Mouse (Mus musculus): ENCODE results near the gene Gphn. TPM values are rescaled to one million over a fixed set of nuclear protein-coding genes. Genes with fewer than 3 reads are reported as not detected.

The Gphn gene
- 10.3 TPM for polyA plus RNA-seq (2012; fragmentation: generic; extraction: Trizol)

DNA sequence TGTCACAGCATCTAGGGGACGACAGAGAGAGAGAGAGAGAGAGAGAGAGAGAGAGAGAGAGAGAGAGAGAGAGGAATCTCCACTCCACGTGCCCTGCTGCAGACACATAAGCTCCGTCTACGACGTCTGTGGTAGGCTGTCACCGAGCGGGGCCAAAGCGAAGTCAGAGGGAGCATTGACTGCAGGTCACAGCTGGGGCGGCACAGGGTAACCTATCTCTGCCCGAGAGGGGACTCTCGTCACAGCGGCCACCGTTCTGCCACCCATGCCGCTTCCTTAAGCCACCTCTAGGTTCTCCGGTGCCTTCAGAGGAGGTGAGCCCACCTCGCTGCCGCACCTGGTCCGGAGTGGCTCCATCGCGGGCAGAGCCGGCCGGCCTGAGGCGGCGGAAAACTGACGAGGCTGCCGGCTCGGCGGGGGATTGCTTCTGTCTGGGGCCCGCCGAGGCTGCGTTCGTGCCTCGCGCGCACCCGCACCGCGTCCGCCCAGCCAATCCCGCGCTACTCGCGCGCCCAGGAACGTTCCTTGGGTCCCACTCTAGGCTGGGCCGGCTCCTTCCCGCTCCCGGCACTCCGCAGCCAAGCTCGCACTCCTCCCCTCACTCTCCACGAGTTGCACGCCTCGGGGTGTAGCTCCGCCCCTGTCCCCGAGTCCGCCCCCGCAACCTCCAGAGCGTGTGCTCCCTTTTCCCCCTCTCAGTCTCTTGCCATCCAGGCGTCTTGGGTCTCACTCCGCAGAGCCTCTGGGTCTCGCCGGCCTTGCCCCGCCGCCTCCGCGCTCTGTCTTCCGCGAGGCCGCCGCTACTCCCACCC is at the start of gene Gphn:
Gphn (plus strand) TSS at position 673 of the 812 bp plus-strand sequence.
- TF ChIP-seq TCF3 (IDR thresholded peaks at IDR 0.05; ENCODE audit: insufficient read length, low read depth), result no peak
- TF ChIP-seq E2F4 (IDR thresholded peaks at IDR 0.05; ENCODE audit: insufficient read depth), result no peak
- peak in 2 of 3 experiments; percentile 2 to 17 for TF ChIP-seq MYOG (IDR thresholded peaks at IDR 0.05; ENCODE audit: control insufficient read depth in 1 of 3, insufficient read depth in 1 of 3, insufficient read length in 2 of 3, low read depth in 2 of 3)
- TF ChIP-seq TCF12 (IDR thresholded peaks at IDR 0.05; ENCODE audit: insufficient read depth, poor library complexity, severe bottlenecking), result no peak
- no peak for TF ChIP-seq SRF (IDR thresholded peaks at IDR 0.05; ENCODE audit: control insufficient read depth, insufficient read length, low read depth)
- peak; percentile 74 for TF ChIP-seq POLR2A (IDR thresholded peaks at IDR 0.05; ENCODE audit: insufficient read length, low read depth)
- TF ChIP-seq CEBPB (IDR thresholded peaks at IDR 0.05; ENCODE audit: insufficient read depth, poor library complexity, severe bottlenecking), result no peak
- TF ChIP-seq USF1 (IDR thresholded peaks at IDR 0.05; ENCODE audit: low read depth), result peak; percentile 6
- TF ChIP-seq MYOD1 (IDR thresholded peaks at IDR 0.05; ENCODE audit: control insufficient read depth in 1 of 3, insufficient read length in 2 of 3, low read depth in 2 of 3), result peak; percentile 17 to 56 (median 54)
- TF ChIP-seq REST (IDR thresholded peaks at IDR 0.05; ENCODE audit: insufficient read depth, insufficient read length), result no peak
- peak; percentile 79 for TF ChIP-seq POLR2AphosphoS2 (IDR thresholded peaks at IDR 0.05; ENCODE audit: insufficient read length, low read depth)
- TF ChIP-seq MAX (IDR thresholded peaks at IDR 0.05; ENCODE audit: low read depth), result peak; percentile 89
- H3K4me2 ChIP-seq (ENCODE audit: low read depth), result peak within 1 kb of the TSS; percentile 95
- peak within 1 kb of the TSS; percentile 75 for H3K4me3 ChIP-seq
- H3K27me3 ChIP-seq (ENCODE audit: control insufficient read depth, insufficient read depth, insufficient read length), result no peaks in the 10 kb centered on the region
- H3K36me3 ChIP-seq (ENCODE audit: control insufficient read depth, insufficient read depth), result no peaks in the 10 kb centered on the region
- peaks cover 5% of the 10 kb centered on the region for H3K79me2 ChIP-seq (ENCODE audit: control insufficient read depth, insufficient read depth)
- peak within 1 kb of the TSS; percentile 90 for H3ac ChIP-seq (ENCODE audit: control insufficient read depth, insufficient read length)

GRCm38 (mm10) chr12:78181452-78181851 is 44.7 kb upstream of the Gphn start:
- H3K79me2 ChIP-seq (ENCODE audit: control insufficient read depth, insufficient read depth), result no peaks in the 10 kb centered on the region
- TF ChIP-seq MAX (IDR thresholded peaks at IDR 0.05; ENCODE audit: low read depth) (no peak), TCF3 (IDR thresholded peaks at IDR 0.05; ENCODE audit: insufficient read length, low read depth) (no peak), POLR2AphosphoS2 (IDR thresholded peaks at IDR 0.05; ENCODE audit: insufficient read length, low read depth) (no peak)
- H3K27me3 ChIP-seq (ENCODE audit: control insufficient read depth, insufficient read depth, insufficient read length), result no peaks in the 10 kb centered on the region
- H3ac ChIP-seq (ENCODE audit: control insufficient read depth, insufficient read length), result no peak overlapping the region
- H3K4me3 ChIP-seq, result no peak overlapping the region
- H3K4me2 ChIP-seq (ENCODE audit: low read depth), result no peak overlapping the region
- no peaks in the 10 kb centered on the region for H3K36me3 ChIP-seq (ENCODE audit: control insufficient read depth, insufficient read depth)

- H3K36me3 ChIP-seq (ENCODE audit: control insufficient read depth, insufficient read depth), result no peaks in the 10 kb centered on the region
- TF ChIP-seq CEBPB (IDR thresholded peaks at IDR 0.05; ENCODE audit: insufficient read depth, poor library complexity, severe bottlenecking) (no peak), USF1 (IDR thresholded peaks at IDR 0.05; ENCODE audit: low read depth) (no peak), TCF3 (IDR thresholded peaks at IDR 0.05; ENCODE audit: insufficient read length, low read depth) (no peak), MYOD1 (IDR thresholded peaks at IDR 0.05; ENCODE audit: control insufficient read depth in 1 of 3, insufficient read length in 2 of 3, low read depth in 2 of 3) (no peak), POLR2A (IDR thresholded peaks at IDR 0.05; ENCODE audit: insufficient read length, low read depth) (no peak), TCF12 (IDR thresholded peaks at IDR 0.05; ENCODE audit: insufficient read depth, poor library complexity, severe bottlenecking) (no peak), SRF (IDR thresholded peaks at IDR 0.05; ENCODE audit: control insufficient read depth, insufficient read length, low read depth) (no peak), REST (IDR thresholded peaks at IDR 0.05; ENCODE audit: insufficient read depth, insufficient read length) (no peak), POLR2AphosphoS2 (IDR thresholded peaks at IDR 0.05; ENCODE audit: insufficient read length, low read depth) (no peak), MAX (IDR thresholded peaks at IDR 0.05; ENCODE audit: low read depth) (no peak), E2F4 (IDR thresholded peaks at IDR 0.05; ENCODE audit: insufficient read depth) (no peak), MYOG (IDR thresholded peaks at IDR 0.05; ENCODE audit: control insufficient read depth in 1 of 3, insufficient read depth in 1 of 3, insufficient read length in 2 of 3, low read depth in 2 of 3) (no peak)
- no peak within 1 kb of the TSS for H3K4me3 ChIP-seq
- no peak within 1 kb of the TSS for H3ac ChIP-seq (ENCODE audit: control insufficient read depth, insufficient read length)
- H3K27me3 ChIP-seq (ENCODE audit: control insufficient read depth, insufficient read depth, insufficient read length), result no peaks in the 10 kb centered on the region
- H3K4me2 ChIP-seq (ENCODE audit: low read depth), result no peak within 1 kb of the TSS
- H3K79me2 ChIP-seq (ENCODE audit: control insufficient read depth, insufficient read depth), result no peaks in the 10 kb centered on the region
These were observed 32.2 kb upstream of the Gphn start, which contains the start of gene Gm6657 for GRCm38 (mm10) chr12:78193942-78194341. Gene Gm6657 (plus strand): TSS chr12:78194242.

DNA sequence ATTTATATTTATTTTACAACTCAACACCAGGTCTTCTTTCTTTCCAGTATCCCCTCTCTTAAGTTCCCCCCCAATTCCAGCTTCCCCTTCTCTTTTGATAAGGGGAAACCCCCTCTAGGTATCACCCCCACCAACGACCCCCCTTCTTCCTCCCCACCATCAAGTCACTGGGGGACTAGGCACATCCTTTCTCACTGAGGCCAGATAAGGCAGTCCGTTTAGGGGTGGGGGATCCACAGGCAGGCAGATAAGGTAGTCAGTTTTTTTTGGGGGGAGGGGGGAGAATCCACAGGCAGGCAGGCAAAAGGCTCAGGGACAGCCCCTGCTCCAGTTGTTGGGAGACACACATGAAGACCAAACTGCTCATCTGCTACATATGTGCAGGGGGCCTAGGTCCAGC is 30.8 kb upstream of the Gphn start:
- no peak overlapping the region for H3K4me3 ChIP-seq
- no peaks in the 10 kb centered on the region for H3K36me3 ChIP-seq (ENCODE audit: control insufficient read depth, insufficient read depth)
- H3ac ChIP-seq (ENCODE audit: control insufficient read depth, insufficient read length), result no peak overlapping the region
- TF ChIP-seq TCF12 (IDR thresholded peaks at IDR 0.05; ENCODE audit: insufficient read depth, poor library complexity, severe bottlenecking), result no peak
- no peak for TF ChIP-seq USF1 (IDR thresholded peaks at IDR 0.05; ENCODE audit: low read depth)
- TF ChIP-seq POLR2A (IDR thresholded peaks at IDR 0.05; ENCODE audit: insufficient read length, low read depth), result no peak
- no peak for TF ChIP-seq SRF (IDR thresholded peaks at IDR 0.05; ENCODE audit: control insufficient read depth, insufficient read length, low read depth)
- TF ChIP-seq POLR2AphosphoS2 (IDR thresholded peaks at IDR 0.05; ENCODE audit: insufficient read length, low read depth), result no peak
- H3K4me2 ChIP-seq (ENCODE audit: low read depth), result no peak overlapping the region
- no peaks in the 10 kb centered on the region for H3K79me2 ChIP-seq (ENCODE audit: control insufficient read depth, insufficient read depth)
- H3K27me3 ChIP-seq (ENCODE audit: control insufficient read depth, insufficient read depth, insufficient read length), result no peaks in the 10 kb centered on the region

GRCm38 (mm10) chr12:78203646-78204045 is 22.5 kb upstream of the Gphn start:
- H3K4me3 ChIP-seq, result no peak overlapping the region
- H3K79me2 ChIP-seq (ENCODE audit: control insufficient read depth, insufficient read depth), result no peaks in the 10 kb centered on the region
- no peak overlapping the region for H3K4me2 ChIP-seq (ENCODE audit: low read depth)
- H3K36me3 ChIP-seq (ENCODE audit: control insufficient read depth, insufficient read depth), result no peaks in the 10 kb centered on the region
- TF ChIP-seq CEBPB (IDR thresholded peaks at IDR 0.05; ENCODE audit: insufficient read depth, poor library complexity, severe bottlenecking) (no peak), USF1 (IDR thresholded peaks at IDR 0.05; ENCODE audit: low read depth) (no peak), POLR2A (IDR thresholded peaks at IDR 0.05; ENCODE audit: insufficient read length, low read depth) (no peak), TCF12 (IDR thresholded peaks at IDR 0.05; ENCODE audit: insufficient read depth, poor library complexity, severe bottlenecking) (no peak), SRF (IDR thresholded peaks at IDR 0.05; ENCODE audit: control insufficient read depth, insufficient read length, low read depth) (no peak), TCF3 (IDR thresholded peaks at IDR 0.05; ENCODE audit: insufficient read length, low read depth) (no peak), MYOG (IDR thresholded peaks at IDR 0.05; ENCODE audit: control insufficient read depth in 1 of 3, insufficient read depth in 1 of 3, insufficient read length in 2 of 3, low read depth in 2 of 3) (no peak), MYOD1 (IDR thresholded peaks at IDR 0.05; ENCODE audit: control insufficient read depth in 1 of 3, insufficient read length in 2 of 3, low read depth in 2 of 3) (no peak), E2F4 (IDR thresholded peaks at IDR 0.05; ENCODE audit: insufficient read depth) (no peak), REST (IDR thresholded peaks at IDR 0.05; ENCODE audit: insufficient read depth, insufficient read length) (no peak), POLR2AphosphoS2 (IDR thresholded peaks at IDR 0.05; ENCODE audit: insufficient read length, low read depth) (no peak), MAX (IDR thresholded peaks at IDR 0.05; ENCODE audit: low read depth) (no peak)
- no peak overlapping the region for H3ac ChIP-seq (ENCODE audit: control insufficient read depth, insufficient read length)
- no peaks in the 10 kb centered on the region for H3K27me3 ChIP-seq (ENCODE audit: control insufficient read depth, insufficient read depth, insufficient read length)
